Mouse (Mus musculus) spleen, embryonic (tissue): ENCODE results near the gene Fam240b.
"Not testable (repeated sequence)": the region's sequence is repeated elsewhere in the genome, so short reads cannot be mapped to it uniquely, and the experiment has no call there.

Experiments
- CTCF ChIA-PET: fragments of 350-600 bp; sonication (Branson Sonifier 250); formaldehyde crosslinking; loops from one replicate; lab custom pipeline; 2022; lab: Charles Lee

Fam240b gene

GRCm38 (mm10) chr13:64497692-64498091 is at the start of gene Fam240b:
Gene Fam240b (minus strand): TSS chr13:64497792.
- CTCF ChIA-PET: no interaction called here

- CTCF ChIA-PET: no interaction called here
Observed at GRCm38 (mm10) chr13:64530139-64530538, 32.5 kb upstream of the Fam240b start.

GRCm38 (mm10) chr13:64526515-64527285 is 29.1 kb upstream of the Fam240b start:
- CTCF ChIA-PET: no interaction called here

- CTCF ChIA-PET: no interaction called here
Observed at GRCm38 (mm10) chr13:64514247-64514646, 16.7 kb upstream of the Fam240b start.

- CTCF ChIA-PET: no interaction called here
Observed at GRCm38 (mm10) chr13:64511616-64512015, 14.0 kb upstream of the Fam240b start.

- CTCF ChIA-PET: no interaction called here
Observed at GRCm38 (mm10) chr13:64507361-64507760, 9.8 kb upstream of the Fam240b start.

GRCm38 (mm10) chr13:64502833-64503232 is 5.2 kb upstream of the Fam240b start:
- CTCF ChIA-PET: no interaction called here

- CTCF ChIA-PET: no interaction called here
Observed at GRCm38 (mm10) chr13:64493586-64493985, 4.0 kb downstream of the Fam240b start.

- CTCF ChIA-PET: no interaction called here
Observed at GRCm38 (mm10) chr13:64489886-64490285, 7.7 kb downstream of the Fam240b start.

GRCm38 (mm10) chr13:64479960-64480359 is 17.6 kb downstream of the Fam240b start:
- CTCF ChIA-PET: no interaction called here

GRCm38 (mm10) chr13:64477968-64478367 is 19.6 kb downstream of the Fam240b start:
- CTCF ChIA-PET: no interaction called here

GRCm38 (mm10) chr13:64467886-64468285 is 29.7 kb downstream of the Fam240b start:
- CTCF ChIA-PET: no interaction called here

- CTCF ChIA-PET: no interaction called here
Observed at GRCm38 (mm10) chr13:64465166-64465565, 32.4 kb downstream of the Fam240b start.

- CTCF ChIA-PET: no interaction called here
Observed at GRCm38 (mm10) chr13:64462581-64462980, 35.0 kb downstream of the Fam240b start.

- CTCF ChIA-PET: no interaction called here
Observed at GRCm38 (mm10) chr13:64458181-64458580, 39.4 kb downstream of the Fam240b start.

GRCm38 (mm10) chr13:64457225-64457978 is 40.2 kb downstream of the Fam240b start:
- CTCF ChIA-PET: not testable (repeated sequence)

GRCm38 (mm10) chr13:64450001-64450794 is 47.4 kb downstream of the Fam240b start:
- CTCF ChIA-PET: no interaction called here

- CTCF ChIA-PET: no interaction called here
Observed at GRCm38 (mm10) chr13:64448729-64449128, 48.9 kb downstream of the Fam240b start.

- CTCF ChIA-PET: no interaction called here
Observed at GRCm38 (mm10) chr13:64447947-64448346, 49.6 kb downstream of the Fam240b start.

GRCm38 (mm10) chr13:64445254-64445920 is 52.2 kb downstream of the Fam240b start:
- CTCF ChIA-PET: no interaction called here

GRCm38 (mm10) chr13:64443263-64443894 is 54.2 kb downstream of the Fam240b start:
- CTCF ChIA-PET: no interaction called here
